Mouse (Mus musculus): Measurements from ENCODE around the gene Zfp281.
A peak's percentile ranks its signal among the peaks of the same experiment; 100 is the strongest.

Zfp281 gene

GRCm38 (mm10) chr1:136669926-136670325 lies 45.2 kb downstream of the Zfp281 start:
- Histone ChIP-seq H3K4me3 (replicated peaks; ENCODE audit: low read length) (peak overlapping the region; percentile 58), H3K27me3 (ENCODE audit: insufficient read depth, low read length) (no peaks in the 10 kb centered on the region), H3K36me3 (ENCODE audit: insufficient read depth, low read length) (no peaks in the 10 kb centered on the region), H3K9me3 (ENCODE audit: low read length) (no peaks in the 10 kb centered on the region), H3K4me1 (replicated peaks; ENCODE audit: low read depth, low read length) (peaks cover 72% of the 10 kb centered on the region)
- TF ChIP-seq POU5F1 (IDR thresholded peaks at IDR 0.05; ENCODE audit: borderline replicate concordance, low read length) = no peak
- TF ChIP-seq NANOG (IDR thresholded peaks at IDR 0.05; ENCODE audit: borderline replicate concordance, low read length) = no peak
- TF ChIP-seq CTCF (conservative IDR thresholded peaks at IDR 0.05; ENCODE audit: low read length) = no peak

- Histone ChIP-seq H3K9me3 (ENCODE audit: low read length) (no peaks in the 10 kb centered on the region), H3K27me3 (ENCODE audit: insufficient read depth, low read length) (no peaks in the 10 kb centered on the region), H3K36me3 (ENCODE audit: insufficient read depth, low read length) (no peaks in the 10 kb centered on the region), H3K4me1 (replicated peaks; ENCODE audit: low read depth, low read length) (peaks cover 69% of the 10 kb centered on the region), H3K4me3 (replicated peaks; ENCODE audit: low read length) (peak overlapping the region; percentile 58)
- TF ChIP-seq POU5F1 (IDR thresholded peaks at IDR 0.05; ENCODE audit: borderline replicate concordance, low read length) (no peak), CTCF (conservative IDR thresholded peaks at IDR 0.05; ENCODE audit: low read length) (no peak), NANOG (IDR thresholded peaks at IDR 0.05; ENCODE audit: borderline replicate concordance, low read length) (no peak)
Observed at GRCm38 (mm10) chr1:136670421-136670820, 45.7 kb downstream of the Zfp281 start.

- Histone ChIP-seq H3K4me1 (replicated peaks; ENCODE audit: low read depth, low read length) (peaks cover 73% of the 10 kb centered on the region), H3K27me3 (ENCODE audit: insufficient read depth, low read length) (no peaks in the 10 kb centered on the region), H3K36me3 (ENCODE audit: insufficient read depth, low read length) (peaks cover 3% of the 10 kb centered on the region; the same call in 1 of the 2 replicates), H3K9me3 (ENCODE audit: low read length) (no peaks in the 10 kb centered on the region), H3K4me3 (replicated peaks; ENCODE audit: low read length) (peak overlapping the region; percentile 54)
- no peak for TF ChIP-seq POU5F1 (IDR thresholded peaks at IDR 0.05; ENCODE audit: borderline replicate concordance, low read length)
- TF ChIP-seq NANOG (IDR thresholded peaks at IDR 0.05; ENCODE audit: borderline replicate concordance, low read length) = no peak
- no peak for TF ChIP-seq CTCF (conservative IDR thresholded peaks at IDR 0.05; ENCODE audit: low read length)
Observed at GRCm38 (mm10) chr1:136671767-136672434, 47.2 kb downstream of the Zfp281 start.

GRCm38 (mm10) chr1:136672564-136672963 lies 47.9 kb downstream of the Zfp281 start:
- Histone ChIP-seq H3K36me3 (ENCODE audit: insufficient read depth, low read length) (peaks cover 3% of the 10 kb centered on the region; the same call in 1 of the 2 replicates), H3K4me1 (replicated peaks; ENCODE audit: low read depth, low read length) (peaks cover 77% of the 10 kb centered on the region), H3K27me3 (ENCODE audit: insufficient read depth, low read length) (no peaks in the 10 kb centered on the region), H3K9me3 (ENCODE audit: low read length) (no peaks in the 10 kb centered on the region), H3K4me3 (replicated peaks; ENCODE audit: low read length) (peak overlapping the region; percentile 54)
- no peak for TF ChIP-seq NANOG (IDR thresholded peaks at IDR 0.05; ENCODE audit: borderline replicate concordance, low read length)
- no peak for TF ChIP-seq CTCF (conservative IDR thresholded peaks at IDR 0.05; ENCODE audit: low read length)
- TF ChIP-seq POU5F1 (IDR thresholded peaks at IDR 0.05; ENCODE audit: borderline replicate concordance, low read length) = no peak

GRCm38 (mm10) chr1:136673293-136673692 lies 48.6 kb downstream of the Zfp281 start:
- H3K4me3 ChIP-seq (replicated peaks; ENCODE audit: low read length) = peak overlapping the region; percentile 54; the same call in 1 of the 2 replicates
- peaks cover 4% of the 10 kb centered on the region; the same call in 1 of the 2 replicates for H3K36me3 ChIP-seq (ENCODE audit: insufficient read depth, low read length)
- H3K27me3 ChIP-seq (ENCODE audit: insufficient read depth, low read length) = no peaks in the 10 kb centered on the region
- peaks cover 84% of the 10 kb centered on the region for H3K4me1 ChIP-seq (replicated peaks; ENCODE audit: low read depth, low read length)
- H3K9me3 ChIP-seq (ENCODE audit: low read length) = no peaks in the 10 kb centered on the region
- no peak for TF ChIP-seq NANOG (IDR thresholded peaks at IDR 0.05; ENCODE audit: borderline replicate concordance, low read length)

- Histone ChIP-seq H3K4me1 (replicated peaks; ENCODE audit: low read depth, low read length) (peaks cover 91% of the 10 kb centered on the region), H3K4me3 (replicated peaks; ENCODE audit: low read length) (peak overlapping the region; percentile 61), H3K9me3 (ENCODE audit: low read length) (no peaks in the 10 kb centered on the region), H3K27me3 (ENCODE audit: insufficient read depth, low read length) (no peaks in the 10 kb centered on the region), H3K36me3 (ENCODE audit: insufficient read depth, low read length) (peaks cover 12% of the 10 kb centered on the region; the same call in 1 of the 2 replicates)
- TF ChIP-seq NANOG (IDR thresholded peaks at IDR 0.05; ENCODE audit: borderline replicate concordance, low read length) (peak; percentile 59; the same call in 1 of the 2 replicates), POU5F1 (IDR thresholded peaks at IDR 0.05; ENCODE audit: borderline replicate concordance, low read length) (no peak)
Observed at GRCm38 (mm10) chr1:136674548-136675455, 50.1 kb downstream of the Zfp281 start.

- Histone ChIP-seq H3K27me3 (ENCODE audit: insufficient read depth, low read length) (no peaks in the 10 kb centered on the region), H3K4me1 (replicated peaks; ENCODE audit: low read depth, low read length) (peaks cover 91% of the 10 kb centered on the region), H3K4me3 (replicated peaks; ENCODE audit: low read length) (peak overlapping the region; percentile 68), H3K36me3 (ENCODE audit: insufficient read depth, low read length) (peaks cover 19% of the 10 kb centered on the region; the same call in 1 of the 2 replicates), H3K9me3 (ENCODE audit: low read length) (no peaks in the 10 kb centered on the region)
- no peak for TF ChIP-seq CTCF (conservative IDR thresholded peaks at IDR 0.05; ENCODE audit: low read length)
- no peak for TF ChIP-seq NANOG (IDR thresholded peaks at IDR 0.05; ENCODE audit: borderline replicate concordance, low read length)
- no peak for TF ChIP-seq POU5F1 (IDR thresholded peaks at IDR 0.05; ENCODE audit: borderline replicate concordance, low read length)
Observed at GRCm38 (mm10) chr1:136675736-136676444, 51.2 kb downstream of the Zfp281 start.

- TF ChIP-seq POU5F1 (IDR thresholded peaks at IDR 0.05; ENCODE audit: borderline replicate concordance, low read length) (no peak), NANOG (IDR thresholded peaks at IDR 0.05; ENCODE audit: borderline replicate concordance, low read length) (no peak), CTCF (conservative IDR thresholded peaks at IDR 0.05; ENCODE audit: low read length) (no peak)
- Histone ChIP-seq H3K36me3 (ENCODE audit: insufficient read depth, low read length) (peaks cover 19% of the 10 kb centered on the region; the same call in 1 of the 2 replicates), H3K4me3 (replicated peaks; ENCODE audit: low read length) (peak overlapping the region; percentile 68), H3K27me3 (ENCODE audit: insufficient read depth, low read length) (no peaks in the 10 kb centered on the region), H3K9me3 (ENCODE audit: low read length) (no peaks in the 10 kb centered on the region), H3K4me1 (replicated peaks; ENCODE audit: low read depth, low read length) (peaks cover 91% of the 10 kb centered on the region)
Observed at GRCm38 (mm10) chr1:136676445-136676755, 51.7 kb downstream of the Zfp281 start.
